Mouse (Mus musculus): ENCODE measurements at regions not wholly inside any gene's neighbourhood (a gene's known extent, or its start where the extent isn't known, plus 50 kb on each side); places are given as distances from the start of the nearest gene placed in this dataset.

DNA sequence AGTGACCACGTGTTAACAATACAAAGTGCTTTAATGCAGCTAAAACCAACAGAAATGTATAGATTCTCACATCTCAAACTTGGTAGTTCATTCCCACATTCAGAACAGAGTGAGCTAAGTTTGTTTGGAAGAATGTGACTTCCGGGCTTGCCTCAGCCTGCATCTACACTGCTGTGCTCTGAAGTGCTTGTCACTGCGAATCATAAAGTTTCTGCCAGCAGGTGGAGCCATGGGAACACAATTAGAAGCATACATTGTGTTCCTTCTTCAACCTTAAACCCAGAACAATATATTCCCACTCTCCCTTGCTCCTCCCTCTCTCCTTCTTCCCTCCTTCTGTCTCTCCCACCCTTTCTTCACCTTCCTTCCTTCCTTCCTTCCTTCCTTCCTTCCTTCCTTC is 128.5 kb upstream of the P3h2 start:
- TF ChIP-seq CTCF (conservative IDR thresholded peaks at IDR 0.05 in 1 of 2, IDR thresholded peaks at IDR 0.05 in 1 of 2; ENCODE audit: low read depth in 2 of 2, low read length in 2 of 2): peak; percentile 79 to 96
- peak; percentile 76 for TF ChIP-seq ELF1 (IDR thresholded peaks at IDR 0.05; ENCODE audit: low read depth, low read length)
- no peak for TF ChIP-seq ZMIZ1 (IDR thresholded peaks at IDR 0.05; ENCODE audit: low read depth, low read length)
- no peak for TF ChIP-seq GABPA (IDR thresholded peaks at IDR 0.05; ENCODE audit: insufficient replicate concordance, low read depth, low read length)
- no peak for TF ChIP-seq E2F4 (IDR thresholded peaks at IDR 0.05; ENCODE audit: insufficient replicate concordance, low read depth, low read length)
- TF ChIP-seq MAFK (IDR thresholded peaks at IDR 0.05; ENCODE audit: insufficient replicate concordance, low read length): peak; percentile 40; the same call in 1 of the 2 replicates
- TF ChIP-seq HCFC1 (IDR thresholded peaks at IDR 0.05; ENCODE audit: low read depth, low read length): no peak
- no peak for TF ChIP-seq ZKSCAN1 (IDR thresholded peaks at IDR 0.05; ENCODE audit: borderline replicate concordance, low read depth, low read length)
- TF ChIP-seq MYC (IDR thresholded peaks at IDR 0.05; ENCODE audit: low read depth, low read length): 0 out of 2 replicates have a peak, but pooled peaks have one; percentile 43
- TF ChIP-seq POLR2A (IDR thresholded peaks at IDR 0.05; ENCODE audit: low read depth, low read length): no peak
- TF ChIP-seq RAD21 (IDR thresholded peaks at IDR 0.05; ENCODE audit: low read depth, low read length): peak; percentile 97
- TF ChIP-seq MAX (IDR thresholded peaks at IDR 0.05; ENCODE audit: low read length): no peak
- no peak for TF ChIP-seq POLR2AphosphoS2 (IDR thresholded peaks at IDR 0.05; ENCODE audit: low read depth, low read length)
- TF ChIP-seq EP300 (IDR thresholded peaks at IDR 0.05; ENCODE audit: low read length): no peak

Measured in CH12.LX (cell line).